Mouse (Mus musculus) frontal cortex, postnatal 14 days (tissue): Measurements from ENCODE around the gene Gm21972.

Source experiments
- DNase-seq, 2 experiments: peaks; one replicate each; pipeline ENCODE4 v3.0.0; 2022; ENCODE audit warnings: low spot score in 2 of 2

Gm21972 gene

GRCm38 (mm10) chr1:86161061-86161460, 27.6 kb downstream of the Gm21972 start:
- no peak for DNase-seq

GRCm38 (mm10) chr1:86174602-86175001, 41.2 kb downstream of the Gm21972 start:
- DNase-seq = no peak

- DNase-seq = no peak
Observed at GRCm38 (mm10) chr1:86176066-86176465, 42.6 kb downstream of the Gm21972 start.

DNA sequence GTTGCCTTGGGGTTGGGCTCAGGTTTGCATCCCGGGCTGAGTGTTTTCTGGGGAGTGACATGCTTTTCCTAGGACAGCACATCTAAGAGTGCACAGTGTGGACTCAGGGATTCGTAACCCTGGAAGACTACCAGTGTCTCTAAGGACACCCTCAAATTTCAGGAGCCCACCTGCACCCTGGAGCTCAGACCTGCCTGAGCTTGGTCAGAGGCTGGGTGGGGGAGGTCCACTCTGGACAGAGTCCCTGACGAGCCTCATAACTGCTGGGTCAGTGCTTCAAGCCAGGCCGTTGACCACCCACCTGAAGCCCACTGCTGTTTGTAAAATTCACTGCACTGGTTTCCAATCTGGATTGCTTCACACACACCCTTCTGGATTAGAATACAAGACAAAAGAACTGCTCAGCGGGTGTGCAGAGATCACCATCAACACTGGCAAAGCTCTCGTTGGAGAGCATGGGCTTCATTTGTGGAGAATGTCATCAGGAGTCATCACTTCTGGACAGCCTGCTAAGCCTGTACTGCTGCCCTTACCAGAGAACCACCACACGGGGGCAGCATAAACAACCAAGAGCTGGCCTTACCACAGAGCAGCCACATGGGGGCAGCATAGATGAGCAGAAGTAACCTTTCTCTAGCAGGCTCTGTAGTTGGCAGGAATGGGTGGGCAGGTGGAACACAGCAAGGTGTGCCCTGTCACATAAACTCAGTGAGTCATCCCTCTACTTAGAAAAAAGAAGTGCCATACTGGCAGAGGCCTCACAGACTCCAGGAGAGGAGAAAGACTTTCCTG, 45.2 kb downstream of the Gm21972 start:
- DNase-seq = peak; percentile 70 to 74

- DNase-seq = no peak
Observed at GRCm38 (mm10) chr1:86182004-86182709, 48.7 kb downstream of the Gm21972 start.

DNA sequence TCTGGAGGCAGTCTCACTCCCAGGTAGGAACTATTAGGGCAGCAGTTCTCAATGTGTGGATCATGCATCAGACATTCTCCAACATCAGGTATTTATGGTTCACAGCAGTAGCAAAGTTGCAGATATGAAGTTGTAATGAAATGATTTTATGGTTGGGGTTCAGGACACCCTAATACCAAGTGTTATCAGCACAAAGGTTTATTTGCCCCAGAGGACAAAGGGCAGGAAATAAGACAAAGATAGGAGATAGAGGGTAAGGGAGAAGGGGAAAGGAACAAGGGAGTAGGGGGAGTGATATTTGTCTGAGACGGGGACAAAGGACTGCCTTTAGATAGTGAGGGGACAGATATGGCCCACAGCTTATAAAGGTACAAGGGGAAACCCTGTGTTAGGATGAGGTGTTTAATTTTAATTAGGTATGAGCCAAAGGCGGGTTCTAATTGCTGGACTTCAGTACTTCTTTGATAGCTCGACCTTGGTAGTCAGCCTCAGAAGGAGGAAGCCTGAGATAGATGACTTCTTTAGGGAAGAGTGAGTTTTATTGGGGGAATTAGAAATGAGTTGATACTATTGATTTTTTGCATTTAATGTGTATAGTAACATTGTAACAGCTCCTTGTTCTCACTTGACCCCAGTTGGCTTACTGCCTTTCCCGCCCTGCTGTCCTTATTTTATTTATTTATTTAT, 50.3 kb downstream of the Gm21972 start:
- no peak for DNase-seq

GRCm38 (mm10) chr1:86186762-86187161, 53.3 kb downstream of the Gm21972 start:
- DNase-seq = no peak

DNA sequence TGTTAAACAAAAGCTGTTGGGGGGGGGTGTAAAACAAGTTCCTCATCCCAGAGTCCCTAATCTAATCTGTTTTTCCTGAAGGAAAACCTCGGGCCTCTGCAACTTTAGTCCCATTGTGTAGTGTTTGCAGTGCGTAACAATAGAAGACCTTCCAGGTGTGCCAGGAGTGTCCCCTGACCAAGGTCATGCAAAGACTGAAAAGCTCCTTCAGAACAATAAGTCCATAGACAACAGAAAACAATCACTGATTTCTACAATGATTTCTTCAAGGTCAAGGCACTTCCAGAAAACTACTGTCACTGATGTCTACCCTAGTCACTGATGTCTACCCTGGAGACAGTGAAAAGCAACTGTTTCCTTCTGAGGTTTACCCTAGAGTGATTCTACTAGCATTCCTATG, 54.4 kb downstream of the Gm21972 start:
- no peak for DNase-seq

DNA sequence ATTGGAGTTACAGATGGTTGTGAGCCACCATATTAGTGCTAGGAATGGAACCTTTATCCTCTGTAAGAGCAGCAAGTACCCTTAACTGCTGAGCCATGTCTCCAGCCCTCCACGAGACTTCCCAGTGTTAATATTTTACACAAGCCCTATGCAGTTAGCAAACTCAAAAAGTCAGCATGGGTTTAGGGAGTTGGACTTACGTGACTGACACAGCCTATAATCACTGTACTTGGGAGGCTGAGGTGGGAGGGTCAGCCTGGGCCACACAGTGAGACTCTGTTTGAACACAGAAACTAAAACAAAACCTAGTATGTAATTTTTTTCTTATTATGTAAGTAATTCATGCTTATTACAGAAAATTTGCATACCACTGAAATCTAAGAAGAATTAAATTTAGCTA, 54.8 kb downstream of the Gm21972 start:
- DNase-seq = no peak

- no peak for DNase-seq
Observed at GRCm38 (mm10) chr1:86189034-86189702, 55.7 kb downstream of the Gm21972 start.

DNA sequence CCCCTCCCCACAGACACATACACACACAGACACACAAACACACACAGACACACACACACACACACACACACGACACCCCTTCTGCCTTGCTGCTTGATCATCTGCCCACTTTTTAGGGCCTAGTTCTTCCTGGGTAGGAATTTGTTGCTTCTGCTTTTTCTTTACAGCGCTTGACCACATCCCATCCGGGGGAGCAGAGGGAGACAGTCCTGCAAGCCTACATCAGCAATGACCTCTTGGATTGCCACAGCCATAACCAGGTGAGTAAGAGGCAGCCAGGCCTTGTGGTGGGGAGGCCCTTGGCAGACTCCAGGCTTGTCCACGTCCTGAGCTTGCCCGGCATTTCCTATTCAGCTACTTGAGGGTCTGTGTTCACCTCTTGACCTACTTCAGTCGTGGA, 57.4 kb downstream of the Gm21972 start:
- DNase-seq = no peak

- DNase-seq = no peak
Observed at GRCm38 (mm10) chr1:86194044-86194443, 60.6 kb downstream of the Gm21972 start.

GRCm38 (mm10) chr1:86198276-86198675, 64.8 kb downstream of the Gm21972 start:
- DNase-seq = no peak

- DNase-seq = no peak
Observed at GRCm38 (mm10) chr1:86199026-86199425, 65.6 kb downstream of the Gm21972 start.

- no peak for DNase-seq
Observed at GRCm38 (mm10) chr1:86201312-86201711, 67.9 kb downstream of the Gm21972 start.

DNA sequence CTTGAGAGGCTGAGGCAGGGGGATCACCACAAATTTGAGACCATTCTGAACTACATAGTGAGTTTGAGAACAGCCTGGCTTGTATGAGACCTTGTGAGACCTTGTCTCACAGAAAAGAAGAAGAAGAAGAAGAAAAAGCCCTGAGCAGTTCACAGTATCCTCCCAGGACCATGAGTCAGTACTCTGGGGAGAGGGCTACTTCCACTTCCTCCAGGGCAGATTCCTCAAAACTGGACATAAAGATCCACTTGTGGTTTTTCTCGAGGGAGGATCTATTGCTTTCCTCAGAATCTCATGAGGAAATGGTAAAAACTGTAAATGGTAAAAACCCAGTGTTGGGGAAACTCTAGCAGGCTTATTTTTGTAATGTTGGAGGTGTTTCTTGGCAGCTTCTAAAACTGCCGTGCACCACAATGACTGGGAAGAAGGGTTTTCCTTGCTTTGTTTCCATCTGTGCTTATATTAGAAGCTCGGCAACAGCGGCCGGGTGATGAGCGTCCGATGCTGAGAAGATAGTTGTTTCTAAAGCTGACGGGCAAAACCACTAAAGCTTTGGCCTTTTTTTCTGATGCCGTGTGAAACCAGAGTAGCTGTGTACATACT, 69.3 kb downstream of the Gm21972 start:
- no peak for DNase-seq

- no peak for DNase-seq
Observed at GRCm38 (mm10) chr1:86210676-86211075, 77.2 kb downstream of the Gm21972 start.

DNA sequence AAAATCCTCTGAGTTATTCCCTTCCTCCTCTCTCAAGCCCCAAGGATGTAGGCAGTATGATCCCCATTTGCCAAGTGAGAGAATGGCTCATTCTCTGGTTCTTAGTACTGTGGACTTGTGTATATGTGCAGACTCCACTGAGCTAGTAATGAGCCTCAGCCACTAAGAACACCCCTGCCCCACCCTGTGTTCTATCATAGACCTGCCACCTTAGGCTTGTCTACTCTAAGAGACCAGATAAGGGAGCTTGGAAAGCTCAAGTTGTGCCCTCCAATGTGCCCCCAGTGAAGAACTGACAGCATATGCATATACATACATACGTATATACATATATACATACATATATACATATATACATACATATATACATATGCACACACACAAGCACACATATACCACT, 78.1 kb downstream of the Gm21972 start:
- DNase-seq = no peak
